Mouse (Mus musculus): Measurements from ENCODE around the gene Cdk11b.

DNA sequence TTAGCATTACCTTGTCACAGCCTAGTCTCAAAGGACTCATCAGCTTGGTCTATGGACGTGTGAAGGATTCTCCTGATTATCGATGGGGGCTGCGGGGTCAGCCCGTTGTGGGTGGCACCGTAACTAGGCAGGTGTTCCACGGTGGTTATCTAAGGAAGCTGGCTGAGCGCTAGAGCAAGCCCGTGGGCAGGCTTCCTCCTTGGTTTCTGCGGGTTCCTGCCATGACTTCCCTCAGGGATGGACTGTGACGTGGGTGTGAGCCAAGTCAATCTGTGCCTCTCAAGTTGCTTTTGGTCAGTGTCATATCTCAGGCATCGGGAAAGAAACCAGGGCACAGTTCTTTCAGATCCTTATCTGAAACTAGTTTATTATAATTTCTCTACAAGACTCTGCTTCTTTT is 49.7 kb upstream of the Cdk11b start:
- TF ChIP-seq EP300 (IDR thresholded peaks at IDR 0.05; ENCODE audit: low read length) (no peak), CTCF (conservative IDR thresholded peaks at IDR 0.05 in 1 of 2, IDR thresholded peaks at IDR 0.05 in 1 of 2; ENCODE audit: low read depth in 2 of 2, low read length in 2 of 2) (no peak), USF2 (conservative IDR thresholded peaks at IDR 0.05; ENCODE audit: low read depth, low read length) (no peak), CHD1 (IDR thresholded peaks at IDR 0.05; ENCODE audit: low read depth, low read length) (no peak), UBTF (IDR thresholded peaks at IDR 0.05; ENCODE audit: low read depth, low read length) (no peak), MEF2A (IDR thresholded peaks at IDR 0.05; ENCODE audit: borderline replicate concordance, low read depth, low read length) (no peak), SMC3 (IDR thresholded peaks at IDR 0.05; ENCODE audit: low read depth, low read length) (no peak), NELFE (IDR thresholded peaks at IDR 0.05; ENCODE audit: low read depth, low read length) (no peak), MAX (IDR thresholded peaks at IDR 0.05; ENCODE audit: low read length) (no peak), CHD2 (IDR thresholded peaks at IDR 0.05; ENCODE audit: low read length) (no peak), IRF4 (IDR thresholded peaks at IDR 0.05; ENCODE audit: low read depth, low read length) (no peak)

All from CH12.LX (cell line).